Mouse (Mus musculus): ENCODE measurements around the gene Phc3.

DNA sequence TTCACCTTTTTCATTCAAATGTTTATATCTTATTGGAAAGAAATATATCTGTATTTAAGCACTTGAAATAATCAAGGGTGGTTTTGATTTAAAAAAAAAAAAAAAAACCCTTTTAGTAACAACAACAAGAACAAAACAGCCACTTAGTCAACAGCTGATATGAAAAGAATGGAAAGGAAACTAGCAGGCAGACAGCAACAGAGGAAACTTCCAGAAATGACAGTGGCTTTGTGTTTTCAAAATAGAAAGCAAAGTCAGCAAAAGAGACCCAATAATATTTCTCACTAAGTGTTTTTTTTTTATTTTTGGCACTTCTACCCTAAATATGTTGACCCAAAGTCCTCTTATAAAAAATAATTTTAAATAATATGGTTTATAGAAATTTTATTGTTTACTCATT is 34.8 kb downstream of the Phc3 start:
- no peak for TF ChIP-seq CTCF (IDR thresholded peaks at IDR 0.05; ENCODE audit: control insufficient read depth, insufficient read depth, insufficient replicate concordance, low read depth, low read length)
- no peak for TF ChIP-seq POLR2A (IDR thresholded peaks at IDR 0.05; ENCODE audit: control insufficient read depth, low read depth, low read length)
